Mouse (Mus musculus): ENCODE measurements at regions not wholly inside any gene's neighbourhood (a gene's known extent, or its start where the extent isn't known, plus 50 kb on each side); places are given as distances from the start of the nearest gene placed in this dataset.

DNA sequence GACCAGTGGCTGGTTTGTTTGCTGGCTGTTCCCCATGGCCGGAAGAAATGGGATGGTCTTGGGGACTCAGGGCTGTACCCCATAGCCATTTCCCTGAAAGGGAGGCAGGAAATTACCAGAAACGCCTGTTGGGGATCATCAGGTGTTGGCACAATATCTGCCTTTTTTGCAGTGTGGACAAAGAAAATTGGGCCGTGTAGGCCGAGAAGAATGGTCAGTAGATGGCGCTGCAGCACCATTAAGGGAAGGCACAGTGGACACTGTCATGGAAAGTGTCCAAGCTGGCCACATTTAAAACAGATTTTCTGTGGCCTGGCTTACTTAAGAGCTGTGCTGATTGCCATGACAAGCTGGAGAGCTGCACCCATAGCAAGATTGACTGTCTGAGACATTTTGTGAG, 358.1 kb downstream of the Slxl1 start:
- peak in 1 of 2 experiments; percentile 2 for DNase-seq
